Mouse (Mus musculus): ENCODE results near the gene Man1a2. TPM values are rescaled to one million over a fixed set of nuclear protein-coding genes. Genes with fewer than 3 reads are reported as not detected.

Gene Man1a2
- 50.1 and 50.7 TPM in 2 replicates for polyA plus RNA-seq (2016; fragmentation: Nextera tagmentation; extraction: Ambion mirVana)

GRCm38 (mm10) chr3:100685087-100685762, at the start of gene Man1a2:
Man1a2 (minus strand) TSS chr3:100685503.
- peak within 1 kb of the TSS; percentile 75 for H3K4me3 ChIP-seq
- H3K27me3 ChIP-seq (ENCODE audit: insufficient read depth, poor library complexity, severe bottlenecking), result no peaks in the 10 kb centered on the region
- peak within 1 kb of the TSS; percentile 99 for H3K27ac ChIP-seq
- no peaks in the 10 kb centered on the region for H3K36me3 ChIP-seq
- peaks cover 47% of the 10 kb centered on the region for H3K4me1 ChIP-seq (replicated peaks)
- under 1% methylated on average over 89 of the region's 92 CpGs for WGBS
- no peaks in the 10 kb centered on the region for H3K9me3 ChIP-seq
- DNase-seq (ENCODE audit: low spot score), result peak; percentile 86

- Histone ChIP-seq H3K36me3 (no peaks in the 10 kb centered on the region), H3K27ac (no peak overlapping the region), H3K4me3 (no peak overlapping the region), H3K4me1 (replicated peaks) (peaks cover 6% of the 10 kb centered on the region; the same call in 1 of the 2 replicates), H3K9me3 (no peaks in the 10 kb centered on the region), H3K27me3 (ENCODE audit: insufficient read depth, poor library complexity, severe bottlenecking) (no peaks in the 10 kb centered on the region)
- 75% methylated on average over 12 of the region's 12 CpGs for WGBS
- DNase-seq (ENCODE audit: low spot score), result no peak
Observed at GRCm38 (mm10) chr3:100734482-100735154, 49.3 kb upstream of the Man1a2 start.

DNA sequence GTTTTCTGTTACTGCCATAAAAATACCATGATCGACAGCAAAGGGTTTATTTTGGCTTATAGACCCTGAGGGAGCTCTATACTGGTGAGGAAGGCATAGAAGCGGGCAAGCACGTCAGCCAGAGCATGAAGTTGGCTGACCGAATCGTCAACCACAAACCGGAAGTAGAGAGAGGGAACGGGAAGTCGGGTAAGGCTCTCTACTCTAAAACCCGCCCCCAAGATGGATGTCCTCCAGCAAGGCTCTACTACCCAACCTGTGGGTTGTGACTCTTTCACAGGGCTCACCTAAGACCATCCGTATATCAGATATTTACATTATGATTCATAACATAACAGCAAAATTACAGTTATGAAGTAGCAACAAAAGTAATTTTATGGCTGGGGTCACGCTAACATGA, 46.6 kb upstream of the Man1a2 start:
- no peak for DNase-seq (ENCODE audit: low spot score)
- no peaks in the 10 kb centered on the region for H3K36me3 ChIP-seq
- H3K4me3 ChIP-seq, result no peak overlapping the region
- no peaks in the 10 kb centered on the region for H3K9me3 ChIP-seq
- H3K27ac ChIP-seq, result no peak overlapping the region
- no peaks in the 10 kb centered on the region for H3K27me3 ChIP-seq (ENCODE audit: insufficient read depth, poor library complexity, severe bottlenecking)
- H3K4me1 ChIP-seq (replicated peaks), result peaks cover 6% of the 10 kb centered on the region; the same call in 1 of the 2 replicates
- 92% methylated on average over 11 of the region's 11 CpGs for WGBS

GRCm38 (mm10) chr3:100731347-100731746, 46.0 kb upstream of the Man1a2 start:
- Histone ChIP-seq H3K4me3 (no peak overlapping the region), H3K4me1 (replicated peaks) (peaks cover 6% of the 10 kb centered on the region; the same call in 1 of the 2 replicates), H3K36me3 (no peaks in the 10 kb centered on the region), H3K27me3 (ENCODE audit: insufficient read depth, poor library complexity, severe bottlenecking) (no peaks in the 10 kb centered on the region), H3K9me3 (no peaks in the 10 kb centered on the region), H3K27ac (no peak overlapping the region)
- 91% methylated on average over 3 of the region's 3 CpGs for WGBS
- no peak for DNase-seq (ENCODE audit: low spot score)

- no peak for DNase-seq (ENCODE audit: low spot score)
- no peak overlapping the region for H3K27ac ChIP-seq
- no peaks in the 10 kb centered on the region for H3K36me3 ChIP-seq
- no peaks in the 10 kb centered on the region for H3K27me3 ChIP-seq (ENCODE audit: insufficient read depth, poor library complexity, severe bottlenecking)
- no peaks in the 10 kb centered on the region for H3K4me1 ChIP-seq (replicated peaks)
- 89% methylated on average over 4 of the region's 4 CpGs for WGBS
- H3K9me3 ChIP-seq, result peaks cover 7% of the 10 kb centered on the region; the same call in 1 of the 2 replicates
- no peak overlapping the region for H3K4me3 ChIP-seq
Observed at GRCm38 (mm10) chr3:100728008-100728712, 42.9 kb upstream of the Man1a2 start.

GRCm38 (mm10) chr3:100725960-100726674, 40.8 kb upstream of the Man1a2 start:
- peaks cover 14% of the 10 kb centered on the region; the same call in 1 of the 2 replicates for H3K9me3 ChIP-seq
- H3K27ac ChIP-seq, result no peak overlapping the region
- H3K27me3 ChIP-seq (ENCODE audit: insufficient read depth, poor library complexity, severe bottlenecking), result no peaks in the 10 kb centered on the region
- WGBS, result 89% methylated on average over 11 of the region's 11 CpGs
- DNase-seq (ENCODE audit: low spot score), result no peak
- no peaks in the 10 kb centered on the region for H3K4me1 ChIP-seq (replicated peaks)
- H3K36me3 ChIP-seq, result no peaks in the 10 kb centered on the region
- H3K4me3 ChIP-seq, result no peak overlapping the region

- Histone ChIP-seq H3K4me3 (no peak overlapping the region), H3K27me3 (ENCODE audit: insufficient read depth, poor library complexity, severe bottlenecking) (no peaks in the 10 kb centered on the region), H3K9me3 (peaks cover 14% of the 10 kb centered on the region; the same call in 1 of the 2 replicates), H3K27ac (no peak overlapping the region), H3K4me1 (replicated peaks) (no peaks in the 10 kb centered on the region), H3K36me3 (no peaks in the 10 kb centered on the region)
- DNase-seq (ENCODE audit: low spot score), result no peak
- 94% methylated on average over 5 of the region's 5 CpGs for WGBS
Observed at GRCm38 (mm10) chr3:100720786-100721300, 35.5 kb upstream of the Man1a2 start.

DNA sequence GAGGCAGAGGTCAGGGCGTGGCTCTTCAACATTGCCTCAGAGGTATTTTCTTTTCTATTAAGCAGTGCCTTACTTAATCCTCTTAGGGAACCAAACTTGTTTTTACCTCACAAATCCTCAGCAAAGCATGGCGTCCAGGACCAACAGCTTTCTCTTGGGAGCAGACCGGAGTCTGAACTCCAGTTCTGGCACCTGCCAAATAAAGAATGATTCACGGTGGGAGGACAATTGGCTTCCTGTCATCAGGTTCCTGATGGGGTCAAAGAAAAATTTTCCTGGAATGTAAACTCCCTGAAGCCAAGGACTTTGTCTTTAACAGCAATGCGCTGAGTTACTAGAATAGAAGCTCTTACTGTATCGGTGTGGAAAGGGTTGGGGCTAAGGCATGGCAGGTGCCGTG, 30.9 kb upstream of the Man1a2 start:
- Histone ChIP-seq H3K9me3 (no peaks in the 10 kb centered on the region), H3K36me3 (no peaks in the 10 kb centered on the region), H3K27me3 (ENCODE audit: insufficient read depth, poor library complexity, severe bottlenecking) (no peaks in the 10 kb centered on the region), H3K4me3 (no peak overlapping the region), H3K4me1 (replicated peaks) (peaks cover 4% of the 10 kb centered on the region; the same call in 1 of the 2 replicates), H3K27ac (no peak overlapping the region)
- no peak for DNase-seq (ENCODE audit: low spot score)
- WGBS, result 77% methylated on average over 7 of the region's 7 CpGs

DNA sequence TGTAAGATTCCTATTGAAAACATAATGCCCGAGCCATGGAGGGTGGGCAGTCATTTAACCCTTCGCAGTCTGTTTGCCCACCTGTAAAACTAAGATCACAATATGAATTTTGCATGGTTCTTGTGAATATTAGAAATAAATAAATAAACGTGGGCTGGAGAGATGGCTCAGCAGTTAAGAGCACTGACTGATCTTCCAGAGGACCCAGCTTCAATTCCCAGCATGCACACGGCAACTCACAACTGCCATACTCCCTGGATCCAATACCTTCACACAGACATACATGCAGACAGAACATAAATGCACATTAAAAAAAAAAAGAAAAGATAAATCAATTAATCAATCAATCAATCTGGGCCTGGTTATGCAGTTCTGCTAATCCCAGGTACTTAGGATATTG, 30.1 kb upstream of the Man1a2 start:
- Histone ChIP-seq H3K27me3 (ENCODE audit: insufficient read depth, poor library complexity, severe bottlenecking) (no peaks in the 10 kb centered on the region), H3K4me1 (replicated peaks) (peaks cover 5% of the 10 kb centered on the region; the same call in 1 of the 2 replicates), H3K36me3 (no peaks in the 10 kb centered on the region), H3K27ac (no peak overlapping the region), H3K9me3 (no peaks in the 10 kb centered on the region), H3K4me3 (no peak overlapping the region)
- no peak for DNase-seq (ENCODE audit: low spot score)
- WGBS, result 86% methylated on average over 4 of the region's 4 CpGs

DNA sequence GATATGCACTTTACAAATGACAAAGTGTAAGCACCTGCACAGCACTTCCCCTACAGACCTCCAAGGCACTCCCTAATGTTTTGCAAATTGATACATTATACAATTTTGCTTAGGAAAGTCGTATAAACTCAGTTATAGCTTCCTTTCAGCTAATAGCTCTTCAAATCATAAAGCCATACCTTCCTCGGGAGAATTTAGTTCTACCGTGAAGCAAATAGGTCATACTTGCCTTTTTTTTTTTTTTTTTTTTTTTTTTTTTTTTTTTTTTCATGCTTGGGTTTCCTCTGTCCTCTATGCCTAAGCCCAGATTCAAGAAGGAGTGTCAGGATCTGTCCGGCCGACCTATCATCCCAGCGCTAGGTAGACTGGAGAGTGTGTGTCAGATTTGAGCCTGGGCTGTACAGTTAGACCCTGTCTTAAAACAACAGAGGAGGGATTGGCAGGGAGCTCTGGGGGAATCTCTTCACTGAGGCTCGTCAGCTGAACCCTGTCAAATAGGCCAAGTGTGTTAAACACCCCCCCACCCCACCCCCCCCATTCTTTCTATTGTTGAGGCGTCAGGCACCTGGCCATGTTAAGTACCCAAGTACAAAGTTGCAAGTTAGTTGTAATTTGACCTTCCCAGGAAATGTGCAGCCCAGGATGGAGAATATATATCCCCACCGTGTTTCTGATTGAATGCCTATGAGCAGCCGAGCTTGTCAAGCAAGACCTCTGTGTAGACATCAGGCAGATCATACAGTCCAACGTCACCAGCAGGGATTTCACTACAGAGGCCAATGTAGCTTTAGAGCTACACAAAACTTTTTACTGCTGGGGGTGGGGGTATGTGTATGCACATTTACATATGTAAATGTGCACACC, 28.1 kb upstream of the Man1a2 start:
- DNase-seq (ENCODE audit: low spot score), result no peak
- 77% methylated on average over 11 of the region's 11 CpGs for WGBS

DNA sequence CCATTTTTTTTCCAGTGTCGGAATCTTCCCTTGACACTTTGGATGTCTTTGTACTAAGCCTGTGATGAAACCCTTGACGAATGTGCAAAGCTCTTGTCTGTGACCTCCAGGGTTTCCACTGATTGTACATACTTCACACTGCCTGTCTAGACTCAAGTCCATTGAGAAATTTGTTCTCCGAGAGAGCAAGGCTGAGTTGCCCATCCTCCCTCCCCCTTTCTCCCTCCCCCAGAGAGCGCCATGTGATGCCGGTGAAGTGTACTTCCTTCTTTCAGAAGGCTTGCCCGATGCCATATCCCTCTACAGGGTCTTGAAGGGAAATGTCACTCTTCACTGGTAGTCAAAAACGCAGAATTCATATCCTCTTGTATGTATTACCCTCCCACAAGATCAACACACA, 26.8 kb upstream of the Man1a2 start:
- Histone ChIP-seq H3K27ac (no peak overlapping the region), H3K9me3 (no peaks in the 10 kb centered on the region), H3K36me3 (no peaks in the 10 kb centered on the region), H3K27me3 (ENCODE audit: insufficient read depth, poor library complexity, severe bottlenecking) (no peaks in the 10 kb centered on the region), H3K4me1 (replicated peaks) (peaks cover 5% of the 10 kb centered on the region; the same call in 1 of the 2 replicates), H3K4me3 (no peak overlapping the region)
- WGBS, result 73% methylated on average over 7 of the region's 7 CpGs
- no peak for DNase-seq (ENCODE audit: low spot score)

More for the DNA sequence above, 28.1 kb upstream of the Man1a2 start:
- peaks cover 5% of the 10 kb centered on the region; the same call in 1 of the 2 replicates for H3K4me1 ChIP-seq (replicated peaks)
- H3K36me3 ChIP-seq, result no peaks in the 10 kb centered on the region
- H3K27ac ChIP-seq, result no peak overlapping the region
- no peaks in the 10 kb centered on the region for H3K9me3 ChIP-seq
- H3K27me3 ChIP-seq (ENCODE audit: insufficient read depth, poor library complexity, severe bottlenecking), result no peaks in the 10 kb centered on the region
- no peak overlapping the region for H3K4me3 ChIP-seq
